ENCODE assay signal across 17 mouse cellular contexts in genomic region chr9:72339119-72339518, GRCm38 (mm10).
"Had no signal": no experiment of that assay in that cellular context is flagged by ENCODE, and none has a peak within 500 bp of the region (broad histone marks: within the 10 kb centered on the region; RNA-seq: fewer than 3 reads in every experiment).

No protein-coding gene starts in this region.

- H3K9ac ChIP-seq: limb, embryonic 13.5 days; liver, embryonic 12.5 days; liver, embryonic 15.5 days; lung, embryonic 15.5 days had no signal

- H3K4me2 ChIP-seq: limb, embryonic 13.5 days; liver, embryonic 12.5 days; liver, embryonic 15.5 days; lung, embryonic 15.5 days; midbrain, embryonic 11.5 days had no signal

- DNase-seq: kidney, postnatal 25 days; layer of hippocampus, adult 9-11 months; liver; lung, adult 18-20 months; lung, postnatal 10 days; lung, postnatal 36 days; midbrain, embryonic 14.5 days; thymus, adult 18-20 months; thymus, postnatal 36 days had no signal

- H3K27ac ChIP-seq: kidney, postnatal 0 days; layer of hippocampus, adult 2 months; limb, embryonic 10.5 days; limb, embryonic 13.5 days; liver, embryonic 12.5 days; liver, embryonic 15.5 days; lung, embryonic 15.5 days had no signal

- ATAC-seq: liver, embryonic 12.5 days had no signal

- H3K9me3 ChIP-seq: limb, embryonic 10.5 days; limb, embryonic 13.5 days; liver, embryonic 12.5 days; liver, embryonic 15.5 days; lung, embryonic 15.5 days had no signal

- H3K4me3 ChIP-seq: layer of hippocampus, adult 2 months; limb, embryonic 10.5 days; limb, embryonic 13.5 days; liver, embryonic 12.5 days; liver, embryonic 15.5 days; lung, embryonic 15.5 days had no signal

- H3K27me3 ChIP-seq: limb, embryonic 13.5 days; liver, embryonic 12.5 days; liver, embryonic 15.5 days; lung, embryonic 15.5 days had no signal

- H3K4me1 ChIP-seq: lung, embryonic 15.5 days had no signal
